Mouse (Mus musculus) testis, adult 2 months (tissue): Measurements from ENCODE around the gene Ibtk. TPM values are rescaled to one million over a fixed set of nuclear protein-coding genes. Genes with fewer than 3 reads are reported as not detected.

Experiments used
- H3K27ac ChIP-seq: fragments of 200-500 bp; 2 replicates; pipeline ENCODE4 v1.5.1; 2012; ENCODE audit warnings: low read depth, low read length; ENCODE audit not compliant: control insufficient read depth, insufficient read depth
- H3K27me3 ChIP-seq: fragments of 200-500 bp; 2 replicates; pipeline ENCODE4 v1.6.1; 2012; ENCODE audit warnings: mild to moderate bottlenecking, low read length, moderate library complexity; ENCODE audit not compliant: control insufficient read depth, insufficient read depth
- H3K36me3 ChIP-seq: fragments of 200-500 bp; 2 replicates; pipeline ENCODE4 v1.6.1; 2012; ENCODE audit warnings: mild to moderate bottlenecking, low read length; ENCODE audit not compliant: control insufficient read depth, insufficient read depth
- H3K4me1 ChIP-seq: fragments of 200-500 bp; 2 replicates; pipeline ENCODE4 v1.6.1; 2012; ENCODE audit warnings: low read length; ENCODE audit not compliant: control insufficient read depth, insufficient read depth
- H3K4me3 ChIP-seq: fragments of 200-500 bp; 2 replicates; pipeline ENCODE4 v1.5.1; 2012; ENCODE audit warnings: low read depth, mild to moderate bottlenecking, low read length, moderate library complexity, mixed read lengths; ENCODE audit not compliant: control insufficient read depth
- CTCF ChIP-seq: fragments of 200-500 bp; IDR thresholded peaks from 2 replicates; pipeline ENCODE4 v1.5.1; 2012; ENCODE audit warnings: low read depth, mild to moderate bottlenecking, inconsistent platforms, low read length, moderate library complexity; ENCODE audit not compliant: control insufficient read depth, insufficient read depth, insufficient replicate concordance
- POLR2A ChIP-seq: fragments of 200-500 bp; IDR thresholded peaks from 2 replicates; pipeline ENCODE4 v1.6.1; 2012; ENCODE audit warnings: low read depth, mild to moderate bottlenecking, inconsistent platforms, low read length, moderate library complexity; ENCODE audit not compliant: control insufficient read depth
- polyA plus RNA-seq: library from polyadenylated mRNA; depleted of rRNA; stranded (reverse); fragments of >200 nt; gene quantifications from 2 replicates; pipeline ENCODE4 v1.2.3, GENCODE M21; 2012; rRNA removed

The Ibtk gene
- polyA plus RNA-seq, 1 experiment, result 3.5 TPM

GRCm38 (mm10) chr9:85663810-85664209, 85.3 kb downstream of the Ibtk start:
- no peaks in the 10 kb centered on the region for H3K36me3 ChIP-seq
- no peak for TF ChIP-seq CTCF
- TF ChIP-seq POLR2A, result no peak
- no peaks in the 10 kb centered on the region for H3K4me1 ChIP-seq
- H3K4me3 ChIP-seq, result no peak overlapping the region
- H3K27me3 ChIP-seq, result no peaks in the 10 kb centered on the region
- H3K27ac ChIP-seq, result no peak overlapping the region

- no peak overlapping the region for H3K4me3 ChIP-seq
- no peaks in the 10 kb centered on the region for H3K27me3 ChIP-seq
- H3K36me3 ChIP-seq, result no peaks in the 10 kb centered on the region
- H3K4me1 ChIP-seq, result no peaks in the 10 kb centered on the region
- TF ChIP-seq POLR2A, result no peak
- TF ChIP-seq CTCF, result no peak
- H3K27ac ChIP-seq, result no peak overlapping the region
Observed at GRCm38 (mm10) chr9:85663091-85663490, 86.0 kb downstream of the Ibtk start.

GRCm38 (mm10) chr9:85653401-85653800, 95.7 kb downstream of the Ibtk start:
- no peak for TF ChIP-seq CTCF
- Histone ChIP-seq H3K4me3 (no peak overlapping the region), H3K27ac (no peak overlapping the region), H3K36me3 (no peaks in the 10 kb centered on the region), H3K4me1 (no peaks in the 10 kb centered on the region), H3K27me3 (no peaks in the 10 kb centered on the region)

GRCm38 (mm10) chr9:85638276-85638675, 110.9 kb downstream of the Ibtk start:
- Histone ChIP-seq H3K4me1 (peaks cover 3% of the 10 kb centered on the region; the same call in 1 of the 2 replicates), H3K36me3 (no peaks in the 10 kb centered on the region), H3K4me3 (no peak overlapping the region), H3K27ac (no peak overlapping the region), H3K27me3 (no peaks in the 10 kb centered on the region)
- no peak for TF ChIP-seq POLR2A
- no peak for TF ChIP-seq CTCF

Other genes starting within 250 kb of the Ibtk start
- gene Tpbg, start 93.0 kb upstream of the Ibtk start, polyA plus RNA-seq, result 0.23 and 0.75 TPM in 2 replicates